Mouse (Mus musculus): ENCODE data around the gene Supt5. TPM values are rescaled to one million over a fixed set of nuclear protein-coding genes. Genes with fewer than 3 reads are reported as not detected.
A peak's percentile ranks its signal among the peaks of the same experiment; 100 is the strongest.

The Supt5 gene
- polyA plus RNA-seq, 1 experiment: 104 TPM

DNA sequence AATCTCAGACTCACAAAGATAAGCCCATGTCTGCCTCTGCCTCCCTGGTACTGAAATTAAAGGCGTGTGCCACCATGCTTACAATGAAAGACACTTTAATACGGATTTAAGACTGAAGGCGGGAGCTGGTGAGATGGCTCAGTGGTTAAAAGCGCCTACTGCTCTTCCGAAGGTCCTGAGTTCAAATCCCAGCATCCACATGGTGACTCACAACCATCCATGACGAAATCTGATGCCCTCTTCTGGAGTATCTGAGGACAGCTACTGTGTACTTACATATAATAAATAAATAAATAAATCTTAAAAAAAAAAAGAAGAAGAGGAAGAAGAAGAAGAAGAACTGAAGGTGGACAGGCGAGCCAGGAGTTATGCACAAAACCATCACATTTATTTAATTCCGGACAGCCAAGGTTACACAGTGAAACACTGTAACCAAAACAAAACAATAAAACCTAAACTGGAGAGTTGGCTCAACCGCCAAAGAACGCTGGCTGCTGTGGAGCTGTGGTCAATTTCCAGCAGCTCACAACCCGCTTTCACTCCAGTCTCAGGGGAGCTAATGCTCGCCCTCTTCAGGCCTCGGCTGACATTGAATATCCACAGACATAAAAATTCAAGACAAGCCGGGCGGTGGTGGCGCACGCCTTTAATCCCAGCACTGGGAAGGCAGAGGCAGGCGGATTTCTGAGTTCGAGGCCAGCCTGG, 819 bp upstream of the Supt5 start:
- peaks cover 7% of the 10 kb centered on the region; the same call in 1 of the 2 replicates for H3K4me1 ChIP-seq (ENCODE audit: control insufficient read depth, insufficient read depth, low read length)
- no peak for TF ChIP-seq POLR2A (IDR thresholded peaks at IDR 0.05; ENCODE audit: low read depth, low read length)
- TF ChIP-seq CTCF (IDR thresholded peaks at IDR 0.05; ENCODE audit: borderline replicate concordance, insufficient read depth, low read length): no peak
- peak overlapping the region; percentile 83 for H3K27ac ChIP-seq (ENCODE audit: insufficient read depth, low read length)
- H3K4me3 ChIP-seq (ENCODE audit: insufficient read depth, low read length): peak overlapping the region; percentile 44

DNA sequence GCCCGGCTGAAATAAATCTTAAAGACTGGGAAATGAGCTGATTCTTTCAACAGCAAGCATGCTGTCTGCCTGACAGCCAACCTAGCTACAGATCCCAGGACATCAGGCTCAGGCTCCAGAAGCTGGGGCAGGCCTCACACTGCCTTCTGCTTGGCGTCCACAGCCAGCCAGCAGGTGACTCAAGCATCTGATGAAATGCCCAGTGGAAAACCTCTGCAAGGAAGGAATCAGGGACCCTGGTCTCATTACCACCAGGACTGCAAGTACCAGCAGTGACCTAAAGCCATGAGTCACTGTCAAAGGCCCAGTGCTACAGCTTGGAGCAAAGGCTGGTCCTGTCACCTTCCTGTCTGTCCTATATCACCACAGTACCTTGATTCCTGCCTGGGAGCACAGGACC, 3.1 kb downstream of the Supt5 start:
- Histone ChIP-seq H3K4me1 (ENCODE audit: control insufficient read depth, insufficient read depth, low read length) (peaks cover 7% of the 10 kb centered on the region), H3K4me3 (ENCODE audit: insufficient read depth, low read length) (no peak overlapping the region), H3K27ac (ENCODE audit: insufficient read depth, low read length) (no peak overlapping the region; the same call in 1 of the 2 replicates)
- TF ChIP-seq POLR2A (IDR thresholded peaks at IDR 0.05; ENCODE audit: low read depth, low read length) (no peak), CTCF (IDR thresholded peaks at IDR 0.05; ENCODE audit: borderline replicate concordance, insufficient read depth, low read length) (no peak)

- no peak for TF ChIP-seq POLR2A (IDR thresholded peaks at IDR 0.05; ENCODE audit: low read depth, low read length)
- no peak for TF ChIP-seq CTCF (IDR thresholded peaks at IDR 0.05; ENCODE audit: borderline replicate concordance, insufficient read depth, low read length)
Measured at GRCm38 (mm10) chr7:28334534-28334933, 4.0 kb downstream of the Supt5 start.

DNA sequence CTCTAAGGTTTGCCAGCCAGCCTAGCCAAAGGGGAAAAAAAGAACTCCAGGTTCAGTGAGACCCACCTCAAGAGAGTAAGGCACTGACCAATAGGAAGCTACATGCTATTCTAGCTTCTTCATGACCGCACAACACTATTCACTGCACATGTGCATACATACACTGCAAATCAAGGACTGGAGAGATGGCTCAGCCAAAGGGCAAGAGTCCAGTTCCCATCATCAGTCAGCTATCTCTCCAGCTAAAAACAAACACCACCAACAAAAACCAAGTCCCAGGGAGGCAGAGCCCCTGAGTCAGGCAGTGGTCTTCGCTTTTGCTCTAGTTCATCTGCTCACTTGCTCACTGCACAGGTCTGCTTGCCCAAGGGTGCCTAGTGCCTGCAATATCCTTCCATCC, 10.3 kb downstream of the Supt5 start:
- no peak overlapping the region for H3K4me3 ChIP-seq (ENCODE audit: insufficient read depth, low read length)

More at GRCm38 (mm10) chr7:28334534-28334933, 4.0 kb downstream of the Supt5 start:
- peaks cover 7% of the 10 kb centered on the region for H3K4me1 ChIP-seq (ENCODE audit: control insufficient read depth, insufficient read depth, low read length)
- H3K27ac ChIP-seq (ENCODE audit: insufficient read depth, low read length): peak overlapping the region; percentile 72
- no peak overlapping the region for H3K4me3 ChIP-seq (ENCODE audit: insufficient read depth, low read length)

DNA sequence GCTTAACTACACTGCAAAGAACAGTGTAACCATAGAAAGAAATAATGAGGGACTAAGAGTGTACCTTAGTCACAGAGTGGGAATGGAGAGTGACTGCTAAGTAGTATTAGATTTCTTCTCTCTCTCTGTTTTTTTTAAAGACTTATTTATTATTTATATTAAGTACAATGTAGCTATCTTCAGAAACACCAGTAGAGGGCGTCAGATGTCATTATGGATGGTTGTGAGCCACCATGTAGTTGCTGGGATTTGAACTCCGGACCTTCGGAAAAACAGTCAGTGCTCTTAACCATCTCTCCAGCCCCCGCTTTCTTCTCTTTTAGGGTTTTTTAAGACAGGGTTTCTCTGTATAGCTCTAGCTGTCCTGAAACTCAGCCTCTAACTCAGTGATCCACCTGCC, 12.1 kb downstream of the Supt5 start:
- H3K4me3 ChIP-seq (ENCODE audit: insufficient read depth, low read length): no peak overlapping the region
- TF ChIP-seq CTCF (IDR thresholded peaks at IDR 0.05; ENCODE audit: borderline replicate concordance, insufficient read depth, low read length): no peak
- TF ChIP-seq POLR2A (IDR thresholded peaks at IDR 0.05; ENCODE audit: low read depth, low read length): no peak
- H3K27ac ChIP-seq (ENCODE audit: insufficient read depth, low read length): no peak overlapping the region
- H3K4me1 ChIP-seq (ENCODE audit: control insufficient read depth, insufficient read depth, low read length): no peaks in the 10 kb centered on the region

More for the DNA sequence above, 10.3 kb downstream of the Supt5 start:
- no peak for TF ChIP-seq POLR2A (IDR thresholded peaks at IDR 0.05; ENCODE audit: low read depth, low read length)
- H3K27ac ChIP-seq (ENCODE audit: insufficient read depth, low read length): no peak overlapping the region
- H3K4me1 ChIP-seq (ENCODE audit: control insufficient read depth, insufficient read depth, low read length): no peaks in the 10 kb centered on the region; the same call in 1 of the 2 replicates

- Histone ChIP-seq H3K4me3 (ENCODE audit: insufficient read depth, low read length) (no peak overlapping the region), H3K4me1 (ENCODE audit: control insufficient read depth, insufficient read depth, low read length) (no peaks in the 10 kb centered on the region), H3K27ac (ENCODE audit: insufficient read depth, low read length) (no peak overlapping the region)
- TF ChIP-seq CTCF (IDR thresholded peaks at IDR 0.05; ENCODE audit: borderline replicate concordance, insufficient read depth, low read length) (no peak), POLR2A (IDR thresholded peaks at IDR 0.05; ENCODE audit: low read depth, low read length) (no peak)
Measured at GRCm38 (mm10) chr7:28325293-28325692, 13.3 kb downstream of the Supt5 start.

DNA sequence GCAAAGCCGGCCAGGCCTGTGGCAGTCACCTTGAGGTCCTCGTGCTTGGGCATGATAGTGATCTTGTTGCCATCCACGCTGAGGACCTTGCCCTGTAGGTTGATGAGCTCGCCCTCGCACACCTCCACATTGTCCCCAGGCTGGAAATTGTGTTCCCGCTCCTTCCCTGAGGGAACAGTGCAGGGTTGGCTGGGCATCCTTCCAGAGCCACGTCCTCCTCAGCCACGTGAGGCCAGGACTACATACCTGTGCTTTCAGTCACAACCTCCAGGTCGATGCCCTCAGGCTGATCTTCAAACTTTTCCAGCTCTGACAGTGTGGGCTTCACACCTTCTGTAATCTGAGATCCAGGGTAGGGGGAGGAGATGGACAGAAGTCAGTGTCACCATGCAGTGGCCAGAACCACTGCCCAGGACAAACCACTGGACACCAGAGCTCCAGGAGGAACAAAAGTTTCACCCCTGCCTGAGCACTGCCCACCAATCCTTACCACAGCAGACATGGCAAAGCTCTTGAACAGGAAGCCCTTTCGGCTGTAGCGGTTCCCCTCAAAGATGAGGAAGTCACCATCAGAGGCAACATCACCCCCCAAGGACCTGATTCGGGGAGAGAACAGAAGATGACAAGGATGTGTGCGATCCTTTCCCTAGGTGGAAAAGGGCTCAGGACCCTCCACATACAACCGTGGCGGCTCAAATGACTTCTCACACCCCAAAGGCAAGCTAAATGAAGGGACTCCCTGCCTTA, 16.4 kb downstream of the Supt5 start:
- no peak overlapping the region for H3K4me3 ChIP-seq (ENCODE audit: insufficient read depth, low read length)
- TF ChIP-seq CTCF (IDR thresholded peaks at IDR 0.05; ENCODE audit: borderline replicate concordance, insufficient read depth, low read length) (no peak), POLR2A (IDR thresholded peaks at IDR 0.05; ENCODE audit: low read depth, low read length) (no peak)
- no peak overlapping the region for H3K27ac ChIP-seq (ENCODE audit: insufficient read depth, low read length)
- H3K4me1 ChIP-seq (ENCODE audit: control insufficient read depth, insufficient read depth, low read length): no peaks in the 10 kb centered on the region

DNA sequence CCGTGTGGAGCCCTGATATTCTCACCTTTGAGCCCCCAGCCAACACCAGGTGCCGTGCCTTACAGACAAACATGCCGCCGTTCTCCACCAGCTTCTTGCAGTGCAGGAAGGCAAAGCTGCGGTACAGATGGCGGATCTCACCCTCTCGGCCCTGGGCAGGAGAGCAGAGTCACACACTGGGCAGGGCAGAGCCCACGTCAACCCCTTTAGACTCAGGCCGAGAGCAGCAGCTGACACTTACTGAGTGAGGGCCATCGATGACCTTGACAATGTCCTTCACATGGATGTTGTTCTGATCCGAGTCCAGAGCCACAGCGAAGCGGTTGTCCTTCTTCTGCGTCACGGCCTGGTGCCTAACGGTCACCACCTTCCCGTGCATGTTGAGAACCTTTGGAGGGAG, 19.8 kb downstream of the Supt5 start:
- Histone ChIP-seq H3K4me3 (ENCODE audit: insufficient read depth, low read length) (no peak overlapping the region), H3K27ac (ENCODE audit: insufficient read depth, low read length) (no peak overlapping the region), H3K4me1 (ENCODE audit: control insufficient read depth, insufficient read depth, low read length) (no peaks in the 10 kb centered on the region)
- TF ChIP-seq CTCF (IDR thresholded peaks at IDR 0.05; ENCODE audit: borderline replicate concordance, insufficient read depth, low read length) (no peak), POLR2A (IDR thresholded peaks at IDR 0.05; ENCODE audit: low read depth, low read length) (no peak)

DNA sequence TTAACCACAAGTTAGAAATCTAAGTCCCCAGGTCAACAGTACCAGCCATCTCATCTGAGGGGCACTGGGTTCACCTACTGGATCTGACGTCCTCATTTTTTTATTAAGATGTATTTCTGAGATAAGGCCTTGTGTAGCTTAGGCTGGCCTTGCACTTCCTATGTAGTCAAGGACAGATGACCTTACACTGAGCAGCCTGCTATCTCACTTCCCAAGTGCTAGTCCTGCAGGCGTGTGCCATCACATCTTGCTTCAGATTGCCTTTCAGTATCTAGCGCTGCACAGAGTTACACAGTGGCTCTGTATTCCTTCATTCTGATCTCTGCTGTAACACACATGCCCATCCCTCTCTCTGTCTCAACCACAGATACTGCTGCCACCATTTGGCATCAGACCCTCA, 20.5 kb downstream of the Supt5 start:
- no peaks in the 10 kb centered on the region for H3K4me1 ChIP-seq (ENCODE audit: control insufficient read depth, insufficient read depth, low read length)
- no peak overlapping the region for H3K4me3 ChIP-seq (ENCODE audit: insufficient read depth, low read length)
- no peak overlapping the region for H3K27ac ChIP-seq (ENCODE audit: insufficient read depth, low read length)
- TF ChIP-seq POLR2A (IDR thresholded peaks at IDR 0.05; ENCODE audit: low read depth, low read length) (no peak), CTCF (IDR thresholded peaks at IDR 0.05; ENCODE audit: borderline replicate concordance, insufficient read depth, low read length) (no peak)

- H3K27ac ChIP-seq (ENCODE audit: insufficient read depth, low read length): no peak within 1 kb of the TSS
- H3K4me3 ChIP-seq (ENCODE audit: insufficient read depth, low read length): peak within 1 kb of the TSS; percentile 82
- no peaks in the 10 kb centered on the region for H3K4me1 ChIP-seq (ENCODE audit: control insufficient read depth, insufficient read depth, low read length)
- TF ChIP-seq POLR2A (IDR thresholded peaks at IDR 0.05; ENCODE audit: low read depth, low read length): peak; percentile 79
- TF ChIP-seq CTCF (IDR thresholded peaks at IDR 0.05; ENCODE audit: borderline replicate concordance, insufficient read depth, low read length): no peak
Measured at GRCm38 (mm10) chr7:28311926-28312543, 26.5 kb downstream of the Supt5 start, which contains the start of gene Timm50. Timm50 (minus strand) TSS chr7:28312072.

Data from embryonic fibroblast, embryonic 13.5 days (primary cell).